Mouse (Mus musculus): ENCODE data around the gene Dhh.

Dhh gene

DNA sequence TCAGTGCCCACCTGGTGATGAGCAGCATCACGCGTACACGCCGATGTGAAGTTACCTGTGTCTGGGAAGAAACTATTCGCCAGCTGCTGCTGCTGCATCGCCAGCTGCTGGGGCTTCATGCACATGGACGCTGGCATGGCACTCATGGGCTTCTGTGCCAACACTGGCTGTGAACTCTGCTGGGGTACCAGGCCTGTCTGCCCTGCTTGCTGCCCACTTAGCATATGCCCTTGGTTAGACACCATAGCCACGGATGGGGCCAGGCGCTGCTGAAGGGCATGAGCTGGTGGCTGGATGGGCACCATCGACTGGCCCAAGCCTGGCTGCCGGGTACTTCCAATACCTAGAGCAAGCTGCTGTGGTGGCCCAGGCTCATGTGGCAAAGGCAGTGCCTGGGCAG is 49.2 kb downstream of the Dhh start:
- peak in 1 of 2 experiments; percentile 6 for DNase-seq

DNA sequence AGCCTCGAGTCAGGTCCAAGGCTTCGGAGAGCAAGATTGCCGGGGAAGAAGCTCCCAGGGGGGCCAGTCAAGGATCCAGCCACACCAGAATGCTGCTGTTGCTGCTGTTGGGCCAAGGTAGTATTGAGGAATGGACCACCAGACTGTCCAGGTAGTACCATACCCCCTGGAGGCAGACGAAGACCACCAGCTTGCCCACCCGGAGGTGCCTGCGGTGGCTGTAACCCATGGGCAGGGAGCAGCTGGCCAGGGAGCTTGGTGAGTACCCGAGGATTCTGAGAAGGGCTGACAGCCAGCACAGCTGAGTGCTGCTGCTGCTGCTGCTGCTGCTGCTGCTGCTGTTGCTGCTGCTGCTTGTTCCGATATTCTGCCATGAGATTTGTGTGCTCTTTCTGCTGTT is 52.2 kb downstream of the Dhh start:
- DNase-seq: no peak

- DNase-seq: no peak
Observed at GRCm38 (mm10) chr15:98845149-98845548, 53.2 kb downstream of the Dhh start.

- DNase-seq: no peak
Observed at GRCm38 (mm10) chr15:98843595-98844223, 54.6 kb downstream of the Dhh start.

Data from cerebellum, postnatal 36 days (tissue).